Mouse (Mus musculus) CH12.LX (cell line): ENCODE data around the gene Btbd7. TPM values are rescaled to one million over a fixed set of nuclear protein-coding genes. Genes with fewer than 3 reads are reported as not detected.
A peak's percentile ranks its signal among the peaks of the same experiment; 100 is the strongest.

Experiments
- DNase-seq: peaks from one replicate; pipeline ENCODE4 v3.0.0-alpha.2; 2013; ENCODE audit errors: extremely low read depth
- H3K27ac ChIP-seq: 2 replicates; pipeline ENCODE4 v1.5.1; 2012; ENCODE audit warnings: low read depth, mild to moderate bottlenecking, control low read depth, moderate library complexity; ENCODE audit not compliant: insufficient read depth
- H3K27me3 ChIP-seq: replicated peaks from 2 replicates; pipeline ENCODE3; 2012; ENCODE audit warnings: inconsistent platforms
- H3K36me3 ChIP-seq, 2 experiments: replicated peaks in 1 of 2; 2 replicates each; pipeline versions ENCODE3 to v1.6.1; 2012; ENCODE audit warnings: inconsistent platforms in 1 of 2, low read length in 1 of 2, mild to moderate bottlenecking in 1 of 2, mixed read lengths in 1 of 2, moderate library complexity in 1 of 2; ENCODE audit not compliant: control insufficient read depth in 1 of 2, insufficient read depth in 1 of 2
- H3K4me1 ChIP-seq, 2 experiments: 2 replicates each; pipeline ENCODE4 v1.6.1; 2012; ENCODE audit warnings: inconsistent platforms in 1 of 2, moderate library complexity in 1 of 2; ENCODE audit not compliant: insufficient read depth in 2 of 2, control insufficient read depth in 1 of 2
- H3K4me2 ChIP-seq: 2 replicates; pipeline ENCODE4 v1.6.1; 2012; ENCODE audit warnings: low read depth, mild to moderate bottlenecking, control low read depth; ENCODE audit not compliant: poor library complexity, insufficient read depth, severe bottlenecking
- H3K4me3 ChIP-seq, 3 experiments: fragments of 150-350 bp in 1 of 3; sonication (generic) in 1 of 3; replicated peaks in 1 of 3; 2 replicates each; pipeline versions ENCODE3 to v1.5.1; 2011 to 2012; ENCODE audit warnings: low read depth in 2 of 3, low read length in 2 of 3, mild to moderate bottlenecking in 2 of 3, moderate library complexity in 2 of 3, control low read depth in 1 of 3, improper control_type of control experiment in 1 of 3, inconsistent platforms in 1 of 3, mixed read lengths in 1 of 3; ENCODE audit not compliant: poor library complexity in 1 of 3
- H3K79me2 ChIP-seq: replicated peaks from 2 replicates; pipeline ENCODE4 v1.6.1; 2012; ENCODE audit warnings: mild to moderate bottlenecking, moderate library complexity; ENCODE audit not compliant: control insufficient read depth, poor library complexity, insufficient read depth, severe bottlenecking; ENCODE audit errors: extremely low read depth
- H3K9ac ChIP-seq: 2 replicates; pipeline ENCODE4 v1.6.1; 2012; ENCODE audit warnings: low read depth, mild to moderate bottlenecking, control low read depth, moderate library complexity; ENCODE audit not compliant: insufficient read depth
- H3K9me3 ChIP-seq: replicated peaks from 2 replicates; pipeline ENCODE3; 2012; ENCODE audit warnings: low read length, inconsistent platforms, mixed read lengths
- CHD2 ChIP-seq: IDR thresholded peaks from 2 replicates; pipeline ENCODE4 v1.6.1; 2011; ENCODE audit warnings: low read length, improper control_type of control experiment
- CTCF ChIP-seq, 2 experiments: IDR thresholded peaks in 1 of 2; conservative IDR thresholded peaks in 1 of 2; 2 replicates each; pipeline ENCODE4 v1.5.1; 2011 to 2012; ENCODE audit warnings: low read depth in 2 of 2, low read length in 2 of 2, improper control_type of control experiment in 1 of 2, inconsistent platforms in 1 of 2, mild to moderate bottlenecking in 1 of 2, moderate library complexity in 1 of 2
- E2F4 ChIP-seq: IDR thresholded peaks from 2 replicates; pipeline ENCODE4 v1.6.1; 2011; ENCODE audit warnings: low read depth, low read length, improper control_type of control experiment; ENCODE audit not compliant: insufficient replicate concordance
- ELF1 ChIP-seq: IDR thresholded peaks from 2 replicates; pipeline ENCODE4 v1.6.1; 2014; ENCODE audit warnings: low read depth, mild to moderate bottlenecking, inconsistent platforms, low read length, improper control_type of control experiment
- EP300 ChIP-seq: IDR thresholded peaks from 2 replicates; pipeline ENCODE4 v1.6.1; 2011; ENCODE audit warnings: low read length, improper control_type of control experiment
- JUN ChIP-seq: IDR thresholded peaks from 2 replicates; pipeline ENCODE4 v1.6.1; 2011; ENCODE audit warnings: low read depth, mild to moderate bottlenecking, low read length, improper control_type of control experiment, moderate library complexity; ENCODE audit not compliant: insufficient read depth
- MAFK ChIP-seq: IDR thresholded peaks from 2 replicates; pipeline ENCODE4 v1.6.1; 2011; ENCODE audit warnings: low read length, improper control_type of control experiment; ENCODE audit not compliant: insufficient replicate concordance
- MAX ChIP-seq: IDR thresholded peaks from 2 replicates; pipeline ENCODE4 v1.6.1; 2011; ENCODE audit warnings: low read length, improper control_type of control experiment
- MAZ ChIP-seq: IDR thresholded peaks from 2 replicates; pipeline ENCODE4 v1.6.1; 2012; ENCODE audit warnings: low read depth, mild to moderate bottlenecking, inconsistent platforms, low read length, improper control_type of control experiment, moderate library complexity
- MEF2A ChIP-seq: IDR thresholded peaks from 2 replicates; pipeline ENCODE4 v1.6.1; 2014; ENCODE audit warnings: low read depth, mild to moderate bottlenecking, inconsistent platforms, low read length, improper control_type of control experiment, borderline replicate concordance
- MXI1 ChIP-seq: IDR thresholded peaks from 2 replicates; pipeline ENCODE4 v1.6.1; 2011; ENCODE audit warnings: mild to moderate bottlenecking, low read depth, low read length, improper control_type of control experiment
- MYC ChIP-seq: IDR thresholded peaks from 2 replicates; pipeline ENCODE4 v1.6.1; 2011; ENCODE audit warnings: low read depth, mild to moderate bottlenecking, improper control_type of control experiment, low read length
- NELFE ChIP-seq: IDR thresholded peaks from 2 replicates; pipeline ENCODE4 v1.6.1; 2011; ENCODE audit warnings: low read depth, low read length, improper control_type of control experiment
- NRF1 ChIP-seq: IDR thresholded peaks from 2 replicates; pipeline ENCODE4 v1.6.1; 2014; ENCODE audit warnings: low read depth, mild to moderate bottlenecking, inconsistent platforms, low read length, improper control_type of control experiment, moderate library complexity
- RCOR1 ChIP-seq: conservative IDR thresholded peaks from 2 replicates; pipeline ENCODE4 v1.6.1; 2012; ENCODE audit warnings: low read depth, mild to moderate bottlenecking, inconsistent platforms, low read length, improper control_type of control experiment
- SIN3A ChIP-seq: IDR thresholded peaks from 2 replicates; pipeline ENCODE4 v1.6.1; 2012; ENCODE audit warnings: low read length, improper control_type of control experiment, inconsistent platforms
- TCF12 ChIP-seq: IDR thresholded peaks from 2 replicates; pipeline ENCODE4 v1.6.1; 2014; ENCODE audit warnings: low read depth, mild to moderate bottlenecking, inconsistent platforms, low read length, improper control_type of control experiment
- USF1 ChIP-seq: IDR thresholded peaks from 2 replicates; pipeline ENCODE4 v1.6.1; 2014; ENCODE audit warnings: low read depth, mild to moderate bottlenecking, inconsistent platforms, low read length, improper control_type of control experiment
- USF2 ChIP-seq: conservative IDR thresholded peaks from 2 replicates; pipeline ENCODE4 v1.6.1; 2011; ENCODE audit warnings: low read depth, low read length, improper control_type of control experiment
- ZNF384 ChIP-seq: IDR thresholded peaks from 2 replicates; pipeline ENCODE4 v1.6.1; 2012; ENCODE audit warnings: low read depth, low read length, improper control_type of control experiment, inconsistent platforms
- dilution Hi-C: fragments of 300-500 bp; cut with MboI; formaldehyde crosslinking; loops from 2 replicates; pipeline ENCODE4 v1.14.3; 2020; ENCODE audit warnings: low sequenced_read_pairs; ENCODE audit not compliant: extremely low pct_unique_long_range_greater_than_20kb, extremely low pct_ligation_motif_present
- in situ Hi-C: fragments of 300-500 bp; cut with MboI; formaldehyde crosslinking; loops from 3 replicates; pipeline ENCODE4 v1.14.3; 2019; ENCODE audit warnings: low sequenced_read_pairs, low pct_ligation_motif_present, low pct_unique_long_range_greater_than_20kb, mixed read lengths
- polyA plus RNA-seq: library from polyadenylated mRNA; unstranded; fragments of >175 nt; gene quantifications from 2 replicates; pipeline ENCODE4 v1.2.1, GENCODE M21; 2012; ENCODE audit warnings: low read depth; ENCODE audit not compliant: insufficient read length
- total RNA-seq, 2 experiments: library from RNA; depleted of rRNA; stranded (reverse); fragments of 300-350 nt in 1 of 2; fragments of >200 nt in 1 of 2; gene quantifications; 2 replicates each; pipeline ENCODE4 v1.2.3; 2012 to 2014

Gene Btbd7
- total and polyA plus RNA-seq, 3 experiments, result 3.6 to 7.2 (median 5.1) TPM

GRCm38 (mm10) chr12:102832746-102833300 is 45.4 kb downstream of the Btbd7 start:
- no peaks in the 10 kb centered on the region for H3K4me1 ChIP-seq
- in situ Hi-C loops, result no loop called here
- no peak overlapping the region for H3K4me3 ChIP-seq
- peaks cover 0 to 9% of the 10 kb centered on the region in 2 experiments for H3K36me3 ChIP-seq
- no peak overlapping the region for H3K9ac ChIP-seq
- no peak overlapping the region for H3K4me2 ChIP-seq
- DNase-seq, result no peak
- no peaks in the 10 kb centered on the region for H3K9me3 ChIP-seq
- dilution Hi-C loops, result no loop called here
- no peak overlapping the region for H3K27ac ChIP-seq
- no peak for TF ChIP-seq MAZ
- H3K79me2 ChIP-seq, result no peaks in the 10 kb centered on the region
- H3K27me3 ChIP-seq, result no peaks in the 10 kb centered on the region

DNA sequence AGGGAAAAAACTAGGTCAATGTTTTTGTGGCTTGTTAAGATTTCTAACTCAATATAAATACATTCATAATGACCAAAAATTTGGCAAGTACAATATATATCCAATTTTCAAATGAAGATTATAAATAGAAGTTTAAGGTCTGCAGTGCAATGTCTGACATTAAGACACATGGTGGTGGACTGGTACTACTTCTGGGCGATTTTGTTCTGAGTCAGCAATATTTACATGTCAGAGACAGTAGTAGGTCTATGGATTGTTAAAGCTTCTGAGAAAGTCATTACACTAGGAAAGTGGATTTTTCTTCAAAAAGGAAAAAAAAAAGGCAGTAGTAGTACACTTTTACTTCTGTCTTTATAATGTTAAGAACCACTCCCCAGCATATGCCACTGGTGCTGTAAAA is 46.4 kb downstream of the Btbd7 start:
- Histone ChIP-seq H3K4me2 (no peak overlapping the region), H3K36me3 (peaks cover 0 to 3% of the 10 kb centered on the region in 2 experiments), H3K4me1 (no peaks in the 10 kb centered on the region), H3K27ac (no peak overlapping the region), H3K27me3 (no peaks in the 10 kb centered on the region), H3K9ac (no peak overlapping the region), H3K79me2 (no peaks in the 10 kb centered on the region), H3K4me3 (no peak overlapping the region), H3K9me3 (no peaks in the 10 kb centered on the region)
- in situ Hi-C loops (no loop called here), dilution Hi-C loops (no loop called here)
- DNase-seq, result no peak
- TF ChIP-seq USF2 (no peak), TCF12 (no peak), MAFK (peak; percentile 97)
- TF ChIP-seq, all 38 proteins: peak for 1

GRCm38 (mm10) chr12:102827119-102827518 is 51.2 kb downstream of the Btbd7 start:
- no peak overlapping the region for H3K4me3 ChIP-seq
- H3K79me2 ChIP-seq, result no peaks in the 10 kb centered on the region
- in situ Hi-C loops (no loop called here), dilution Hi-C loops (no loop called here)
- no peak overlapping the region for H3K4me2 ChIP-seq
- H3K27me3 ChIP-seq, result no peaks in the 10 kb centered on the region
- DNase-seq, result no peak
- H3K9me3 ChIP-seq, result no peaks in the 10 kb centered on the region
- no peak overlapping the region for H3K9ac ChIP-seq
- no peaks in the 10 kb centered on the region for H3K36me3 ChIP-seq
- H3K4me1 ChIP-seq, result no peaks in the 10 kb centered on the region
- H3K27ac ChIP-seq, result no peak overlapping the region
- TF ChIP-seq E2F4 (no peak), JUN (no peak), CTCF (conservative IDR thresholded peaks at IDR 0.05 in 1 of 2, IDR thresholded peaks at IDR 0.05 in 1 of 2; ENCODE audit: low read depth in 2 of 2, low read length in 2 of 2) (no peak), NELFE (no peak), ELF1 (no peak), CHD2 (no peak), SIN3A (no peak), MAX (no peak), ZNF384 (no peak), RCOR1 (no peak), USF1 (no peak), MXI1 (no peak), MYC (no peak), NRF1 (no peak), MEF2A (no peak), EP300 (no peak)
